Mouse (Mus musculus): Measurements from ENCODE around the gene Pm20d1. TPM values are rescaled to one million over a fixed set of nuclear protein-coding genes. Genes with fewer than 3 reads are reported as not detected.

Gene Pm20d1
- polyA plus RNA-seq, 1 experiment from 2014 or later, result 4.5 TPM

DNA sequence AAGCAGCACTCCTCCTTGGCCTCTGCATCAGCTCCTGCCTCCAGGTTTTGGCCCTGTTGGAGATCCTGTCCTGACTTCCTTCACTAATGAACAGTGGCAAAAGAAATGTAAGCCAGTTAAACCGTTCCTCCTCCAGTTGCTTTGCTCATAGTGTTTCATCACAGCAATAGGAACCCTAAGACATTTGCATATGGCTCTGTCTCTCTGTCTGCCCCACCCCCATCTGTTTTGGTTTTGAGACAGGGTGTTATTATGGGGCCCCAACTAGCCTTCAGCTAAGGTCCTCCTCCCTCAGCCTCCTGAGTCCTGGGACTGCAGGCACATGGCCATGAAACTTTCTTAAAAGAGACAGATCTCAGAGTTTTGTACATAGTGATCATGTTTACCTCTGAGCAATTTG is 2.8 kb downstream of the Pm20d1 start:
- no peak overlapping the region for H3K9ac ChIP-seq
- H3K4me1 ChIP-seq (replicated peaks), result no peaks in the 10 kb centered on the region
- 47% methylated on average over 1 of the region's 1 CpGs for WGBS (ENCODE audit: insufficient replicate concordance)
- no peaks in the 10 kb centered on the region for H3K36me3 ChIP-seq (replicated peaks)
- no peak overlapping the region for H3K27ac ChIP-seq (replicated peaks)
- peaks cover 30% of the 10 kb centered on the region for H3K27me3 ChIP-seq
- no peaks in the 10 kb centered on the region for H3K9me3 ChIP-seq (replicated peaks)
- no peak for ATAC-seq (ENCODE audit: insufficient read depth)
- no peak overlapping the region for H3K4me2 ChIP-seq
- no peak overlapping the region for H3K4me3 ChIP-seq (replicated peaks)

DNA sequence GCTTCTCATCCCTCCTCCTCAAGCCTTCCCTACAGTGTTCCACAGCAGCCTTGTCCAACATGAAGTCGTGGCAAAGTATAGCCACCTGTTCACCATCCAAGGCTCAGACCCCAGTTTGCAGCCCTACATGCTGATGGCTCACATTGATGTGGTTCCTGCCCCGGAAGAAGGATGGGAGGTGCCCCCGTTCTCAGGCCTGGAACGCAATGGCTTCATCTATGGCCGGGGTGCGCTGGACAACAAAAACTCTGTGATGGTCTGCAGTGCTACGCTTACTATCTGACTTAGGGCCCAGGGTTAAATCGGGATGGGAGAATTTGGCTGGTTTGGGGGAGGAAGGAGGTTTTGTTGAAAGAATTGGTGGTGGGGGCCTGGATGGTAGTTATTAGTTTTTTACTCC is 3.9 kb downstream of the Pm20d1 start:
- no peak for ATAC-seq (ENCODE audit: insufficient read depth)
- 74% methylated on average over 8 of the region's 8 CpGs for WGBS (ENCODE audit: insufficient replicate concordance)

DNA sequence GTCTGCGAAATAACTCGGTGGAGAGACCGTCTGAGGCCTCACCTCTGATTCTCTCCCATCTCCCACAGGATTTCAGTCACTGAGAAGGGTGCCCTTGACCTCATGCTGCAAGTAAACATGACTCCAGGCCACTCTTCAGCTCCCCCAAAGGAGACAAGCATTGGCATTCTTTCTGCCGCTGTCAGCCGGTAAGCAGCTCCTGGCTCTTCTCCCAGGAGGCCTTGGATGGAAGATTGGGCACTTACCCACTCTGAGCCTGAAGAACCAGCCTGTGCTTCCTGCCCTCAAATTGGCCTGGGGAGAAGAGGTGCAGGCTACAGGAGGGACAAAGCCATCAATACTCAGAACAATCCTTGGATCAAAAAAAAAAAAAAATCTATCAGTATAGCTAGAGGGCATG is 5.5 kb downstream of the Pm20d1 start:
- no peaks in the 10 kb centered on the region for H3K4me1 ChIP-seq (replicated peaks)
- no peak for ATAC-seq (ENCODE audit: insufficient read depth)
- peaks cover 13% of the 10 kb centered on the region for H3K27me3 ChIP-seq
- H3K9ac ChIP-seq, result no peak overlapping the region
- WGBS (ENCODE audit: insufficient replicate concordance), result 60% methylated on average over 5 of the region's 5 CpGs
- H3K27ac ChIP-seq (replicated peaks), result no peak overlapping the region
- H3K4me2 ChIP-seq, result no peak overlapping the region
- no peak overlapping the region for H3K4me3 ChIP-seq (replicated peaks)
- H3K9me3 ChIP-seq (replicated peaks), result no peaks in the 10 kb centered on the region
- no peaks in the 10 kb centered on the region for H3K36me3 ChIP-seq (replicated peaks)

More for the DNA sequence above, 3.9 kb downstream of the Pm20d1 start:
- peaks cover 29% of the 10 kb centered on the region for H3K27me3 ChIP-seq
- no peak overlapping the region for H3K9ac ChIP-seq
- no peak overlapping the region for H3K27ac ChIP-seq (replicated peaks)
- H3K4me1 ChIP-seq (replicated peaks), result no peaks in the 10 kb centered on the region
- no peaks in the 10 kb centered on the region for H3K36me3 ChIP-seq (replicated peaks)
- no peaks in the 10 kb centered on the region for H3K9me3 ChIP-seq (replicated peaks)
- H3K4me2 ChIP-seq, result no peak overlapping the region
- no peak overlapping the region for H3K4me3 ChIP-seq (replicated peaks)

DNA sequence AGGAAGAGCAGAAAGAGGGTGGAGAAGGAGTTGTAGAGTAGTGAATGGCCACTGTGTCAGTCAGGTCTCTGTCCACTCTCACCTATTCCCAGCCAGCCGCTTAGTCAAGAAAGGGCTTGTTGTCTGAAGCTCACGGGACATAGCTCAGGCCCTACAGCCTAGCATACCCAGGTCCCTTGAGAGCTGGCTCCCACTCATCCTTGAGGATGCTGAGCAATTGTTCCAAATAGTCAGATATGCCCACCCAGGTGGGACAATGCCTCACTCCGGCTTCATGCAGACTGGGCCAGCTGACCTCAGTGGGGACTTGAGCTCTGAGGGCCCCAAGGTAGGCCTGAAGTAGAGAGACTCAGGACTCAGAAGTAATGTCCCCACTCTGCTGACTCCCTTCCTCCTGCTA is 7.0 kb downstream of the Pm20d1 start:
- no peak overlapping the region for H3K4me3 ChIP-seq (replicated peaks)
- H3K9me3 ChIP-seq (replicated peaks), result no peaks in the 10 kb centered on the region
- no peaks in the 10 kb centered on the region for H3K27me3 ChIP-seq
- no peaks in the 10 kb centered on the region for H3K4me1 ChIP-seq (replicated peaks)
- no peak overlapping the region for H3K27ac ChIP-seq (replicated peaks)
- H3K4me2 ChIP-seq, result no peak overlapping the region
- H3K9ac ChIP-seq, result no peak overlapping the region
- 65% methylated on average over 3 of the region's 3 CpGs for WGBS (ENCODE audit: insufficient replicate concordance)
- H3K36me3 ChIP-seq (replicated peaks), result no peaks in the 10 kb centered on the region
- ATAC-seq (ENCODE audit: insufficient read depth), result no peak

DNA sequence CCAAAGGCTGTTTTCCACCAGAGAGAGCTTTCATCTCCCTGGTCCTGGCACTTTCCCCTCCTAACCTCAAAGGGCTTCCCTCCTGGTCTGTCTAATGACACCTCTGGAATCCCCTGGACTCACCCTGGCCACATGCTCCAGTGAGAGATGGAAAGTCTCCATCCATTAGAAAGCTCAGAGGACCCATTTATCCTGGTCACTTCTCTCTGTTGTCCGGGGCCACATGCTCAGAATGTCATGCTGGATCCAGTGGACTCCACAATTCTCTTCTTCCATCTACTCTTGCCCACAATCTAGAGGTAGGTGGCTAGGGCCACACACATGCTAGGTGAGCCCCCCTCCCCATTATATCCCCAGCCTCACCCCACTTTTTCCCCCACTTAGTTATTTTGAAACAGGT is 11.8 kb downstream of the Pm20d1 start:
- no peaks in the 10 kb centered on the region for H3K4me1 ChIP-seq (replicated peaks)
- 66% methylated on average over 1 of the region's 1 CpGs for WGBS (ENCODE audit: insufficient replicate concordance)

DNA sequence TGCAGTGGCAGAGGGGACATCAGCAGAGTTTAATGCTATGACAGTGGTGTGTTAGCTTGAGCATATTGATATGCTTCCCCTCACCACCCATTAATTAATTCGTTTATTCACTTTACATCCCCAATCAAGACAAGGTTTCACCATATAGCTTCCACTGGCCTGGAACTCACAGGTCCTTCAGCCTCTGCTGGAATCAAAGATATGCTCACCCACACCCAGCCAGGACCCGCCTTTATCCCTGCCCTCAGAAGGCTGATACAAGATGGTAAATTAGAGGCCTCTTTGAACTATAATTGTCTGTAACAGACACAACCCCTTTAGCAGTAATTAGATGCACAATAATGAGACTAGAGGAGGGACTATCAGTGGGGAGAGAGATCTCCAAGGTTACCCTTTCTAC is 12.5 kb downstream of the Pm20d1 start:
- no peak overlapping the region for H3K9ac ChIP-seq
- no peak overlapping the region for H3K4me3 ChIP-seq (replicated peaks)
- no peak overlapping the region for H3K4me2 ChIP-seq
- no peaks in the 10 kb centered on the region for H3K27me3 ChIP-seq
- no peaks in the 10 kb centered on the region for H3K9me3 ChIP-seq (replicated peaks)
- no peaks in the 10 kb centered on the region for H3K4me1 ChIP-seq (replicated peaks)
- H3K36me3 ChIP-seq (replicated peaks), result no peaks in the 10 kb centered on the region
- no peak overlapping the region for H3K27ac ChIP-seq (replicated peaks)
- WGBS (ENCODE audit: insufficient replicate concordance), result 36% methylated on average over 2 of the region's 2 CpGs
- ATAC-seq (ENCODE audit: insufficient read depth), result no peak

More for the DNA sequence above, 11.8 kb downstream of the Pm20d1 start:
- Histone ChIP-seq H3K9me3 (replicated peaks) (no peaks in the 10 kb centered on the region), H3K4me3 (replicated peaks) (no peak overlapping the region), H3K27ac (replicated peaks) (no peak overlapping the region), H3K9ac (no peak overlapping the region), H3K4me2 (no peak overlapping the region), H3K36me3 (replicated peaks) (no peaks in the 10 kb centered on the region), H3K27me3 (no peaks in the 10 kb centered on the region)
- ATAC-seq (ENCODE audit: insufficient read depth), result no peak

DNA sequence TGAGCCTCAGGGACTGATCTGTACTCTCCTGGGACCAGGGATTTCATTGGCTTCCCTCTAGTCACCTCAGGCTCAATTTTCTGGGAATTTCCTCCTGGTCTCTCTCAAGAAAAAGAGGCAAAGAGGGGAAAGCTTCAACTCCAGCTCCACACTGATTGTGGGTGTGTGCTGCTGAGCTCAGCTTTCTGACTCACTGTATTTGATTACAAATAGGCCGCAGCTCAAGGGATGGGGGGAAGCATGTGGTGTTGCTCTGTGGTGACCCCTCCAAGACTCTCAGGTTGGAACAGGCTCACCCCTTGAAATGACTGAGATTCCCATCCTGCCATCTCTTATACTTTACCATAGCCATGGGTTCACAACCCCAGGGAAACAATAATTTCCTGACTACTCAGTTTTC is 14.2 kb downstream of the Pm20d1 start:
- Histone ChIP-seq H3K4me3 (replicated peaks) (no peak overlapping the region), H3K27ac (replicated peaks) (no peak overlapping the region), H3K4me2 (no peak overlapping the region), H3K9ac (no peak overlapping the region), H3K36me3 (replicated peaks) (no peaks in the 10 kb centered on the region), H3K9me3 (replicated peaks) (no peaks in the 10 kb centered on the region), H3K27me3 (no peaks in the 10 kb centered on the region), H3K4me1 (replicated peaks) (no peaks in the 10 kb centered on the region)
- no peak for ATAC-seq (ENCODE audit: insufficient read depth)
- 71% methylated on average over 1 of the region's 1 CpGs for WGBS (ENCODE audit: insufficient replicate concordance)

DNA sequence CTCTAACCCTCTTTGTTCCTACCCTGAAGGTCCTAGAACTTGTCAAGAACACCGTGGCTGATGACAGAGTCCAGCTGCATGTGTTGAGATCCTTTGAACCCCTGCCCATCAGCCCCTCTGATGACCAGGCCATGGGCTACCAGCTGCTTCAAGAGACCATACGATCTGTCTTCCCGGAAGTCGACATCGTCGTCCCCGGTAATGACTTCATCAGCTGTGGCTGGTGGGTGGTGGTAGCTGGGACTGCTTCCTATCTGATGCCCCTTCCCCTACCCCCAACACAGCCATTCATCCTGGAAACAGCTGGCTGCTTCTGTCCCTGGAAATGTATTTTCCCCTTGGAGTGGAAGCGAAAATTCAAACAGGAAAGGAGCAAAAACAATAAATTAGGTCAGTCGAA is 14.8 kb downstream of the Pm20d1 start:
- 59% methylated on average over 9 of the region's 9 CpGs for WGBS (ENCODE audit: insufficient replicate concordance)

DNA sequence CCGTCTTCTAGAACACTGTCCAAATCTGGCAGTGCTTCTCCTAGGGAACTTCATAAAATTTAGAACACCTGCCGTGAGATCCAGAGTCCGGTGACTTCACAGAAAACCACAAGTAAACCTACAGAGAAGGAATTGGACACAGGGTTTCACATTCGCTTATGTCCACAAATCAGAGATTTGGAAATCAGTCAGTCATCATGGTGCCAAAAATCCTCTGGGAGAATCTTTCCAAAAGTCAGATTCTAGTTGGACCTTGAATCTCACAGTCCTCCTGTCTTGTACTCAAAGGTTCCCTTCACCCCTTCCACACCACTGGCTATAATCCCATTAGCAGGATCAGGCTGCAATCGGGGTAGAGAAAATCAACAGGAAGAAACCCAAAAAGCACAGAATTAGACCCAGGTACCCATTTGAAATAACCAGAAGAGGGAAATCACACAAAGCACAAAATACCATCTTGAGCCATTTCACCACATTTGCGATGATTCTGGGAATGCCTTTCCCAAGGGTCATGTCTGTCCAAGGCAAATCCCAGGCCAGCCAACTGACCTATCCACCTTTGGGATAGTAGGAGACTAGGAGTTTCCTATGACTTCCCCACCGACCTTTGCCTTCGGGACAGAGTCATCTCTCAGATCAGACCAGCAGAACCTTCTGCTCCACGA is 15.6 kb downstream of the Pm20d1 start:
- H3K4me3 ChIP-seq (replicated peaks), result no peak overlapping the region
- H3K36me3 ChIP-seq (replicated peaks), result no peaks in the 10 kb centered on the region
- no peak for ATAC-seq (ENCODE audit: insufficient read depth)
- no peak overlapping the region for H3K27ac ChIP-seq (replicated peaks)
- H3K4me1 ChIP-seq (replicated peaks), result no peaks in the 10 kb centered on the region
- WGBS (ENCODE audit: insufficient replicate concordance), result 64% methylated on average over 9 of the region's 9 CpGs
- no peak overlapping the region for H3K9ac ChIP-seq
- H3K27me3 ChIP-seq, result 0 out of 2 replicates have a peak, but pooled peaks cover 3% of the 10 kb centered on the region
- no peaks in the 10 kb centered on the region for H3K9me3 ChIP-seq (replicated peaks)
- no peak overlapping the region for H3K4me2 ChIP-seq

More for the DNA sequence above, 14.8 kb downstream of the Pm20d1 start:
- Histone ChIP-seq H3K9ac (no peak overlapping the region), H3K27me3 (0 out of 2 replicates have a peak, but pooled peaks cover 3% of the 10 kb centered on the region), H3K4me3 (replicated peaks) (no peak overlapping the region), H3K4me1 (replicated peaks) (no peaks in the 10 kb centered on the region), H3K36me3 (replicated peaks) (no peaks in the 10 kb centered on the region), H3K27ac (replicated peaks) (no peak overlapping the region), H3K4me2 (no peak overlapping the region), H3K9me3 (replicated peaks) (no peaks in the 10 kb centered on the region)
- ATAC-seq (ENCODE audit: insufficient read depth), result no peak

DNA sequence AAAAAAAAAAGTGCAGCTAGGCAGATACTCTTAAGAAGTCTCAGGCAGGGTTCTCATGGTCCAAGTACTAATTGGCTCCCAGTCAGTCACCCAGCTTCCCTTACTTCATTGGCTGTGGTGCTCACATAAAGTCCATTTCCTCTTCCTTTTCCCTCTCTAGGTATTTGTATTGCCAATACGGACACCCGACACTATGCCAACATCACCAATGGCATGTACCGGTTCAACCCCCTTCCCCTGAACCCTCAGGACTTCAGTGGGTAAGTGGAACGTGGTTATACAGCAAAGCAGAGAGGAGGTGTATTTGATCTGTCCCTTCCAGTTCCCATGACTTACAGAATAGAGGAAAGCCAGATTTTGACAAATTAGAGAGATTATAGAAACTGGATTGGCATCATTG is 16.6 kb downstream of the Pm20d1 start:
- H3K27me3 ChIP-seq, result 0 out of 2 replicates have a peak, but pooled peaks cover 5% of the 10 kb centered on the region
- no peak overlapping the region for H3K4me3 ChIP-seq (replicated peaks)
- H3K9ac ChIP-seq, result no peak overlapping the region
- H3K36me3 ChIP-seq (replicated peaks), result no peaks in the 10 kb centered on the region
- no peaks in the 10 kb centered on the region for H3K9me3 ChIP-seq (replicated peaks)
- no peaks in the 10 kb centered on the region for H3K4me1 ChIP-seq (replicated peaks)
- no peak overlapping the region for H3K27ac ChIP-seq (replicated peaks)
- H3K4me2 ChIP-seq, result no peak overlapping the region
- WGBS (ENCODE audit: insufficient replicate concordance), result 67% methylated on average over 4 of the region's 4 CpGs
- ATAC-seq (ENCODE audit: insufficient read depth), result no peak

DNA sequence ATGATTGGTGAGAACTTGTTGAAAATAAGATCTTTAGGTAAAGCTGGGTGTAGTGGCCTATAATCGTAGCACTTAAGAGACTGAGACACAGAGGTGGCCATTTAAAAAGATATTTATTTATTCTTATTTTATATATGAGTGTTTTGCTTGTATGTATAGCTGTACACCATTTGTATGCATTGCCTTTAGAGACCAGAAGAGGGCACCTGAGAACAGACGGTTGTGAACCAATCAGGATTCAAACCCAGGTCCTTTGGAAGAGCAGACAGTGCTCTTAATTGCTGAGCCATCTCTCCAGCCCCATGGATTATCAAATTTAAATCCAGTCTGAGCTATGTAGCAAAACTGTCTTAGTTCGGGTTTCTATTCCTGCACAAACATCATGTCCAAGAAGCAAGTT is 17.0 kb downstream of the Pm20d1 start:
- no peak for ATAC-seq (ENCODE audit: insufficient read depth)
- no peaks in the 10 kb centered on the region for H3K4me1 ChIP-seq (replicated peaks)
- H3K9me3 ChIP-seq (replicated peaks), result no peaks in the 10 kb centered on the region
- no peaks in the 10 kb centered on the region for H3K36me3 ChIP-seq (replicated peaks)
- H3K4me3 ChIP-seq (replicated peaks), result no peak overlapping the region
- 45% methylated on average over 3 of the region's 3 CpGs for WGBS (ENCODE audit: insufficient replicate concordance)
- H3K27ac ChIP-seq (replicated peaks), result no peak overlapping the region
- no peak overlapping the region for H3K9ac ChIP-seq
- H3K27me3 ChIP-seq, result 0 out of 2 replicates have a peak, but pooled peaks cover 5% of the 10 kb centered on the region
- H3K4me2 ChIP-seq, result no peak overlapping the region

DNA sequence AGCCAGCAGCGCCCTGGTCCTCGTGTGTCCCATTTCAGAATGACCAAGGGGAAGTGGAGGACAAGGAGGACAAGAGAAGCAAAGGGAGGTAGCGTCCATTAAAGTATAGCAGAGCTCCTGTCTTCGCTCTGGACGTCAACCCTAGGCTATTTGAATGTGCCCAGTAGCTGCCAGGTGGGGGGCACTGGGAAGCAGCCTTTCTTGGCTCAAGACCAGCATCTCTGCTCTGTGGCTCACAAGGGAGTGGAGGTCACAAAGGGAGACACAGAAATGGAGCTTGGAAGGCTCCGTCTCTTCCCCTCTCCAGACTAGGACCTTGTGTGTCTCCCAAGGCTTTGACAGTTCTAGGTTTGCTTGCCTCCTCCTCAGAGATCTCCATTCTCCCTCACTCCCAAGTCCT is 19.7 kb downstream of the Pm20d1 start:
- Histone ChIP-seq H3K4me1 (replicated peaks) (no peaks in the 10 kb centered on the region), H3K4me2 (no peak overlapping the region), H3K27me3 (0 out of 2 replicates have a peak, but pooled peaks cover 5% of the 10 kb centered on the region), H3K9ac (no peak overlapping the region), H3K27ac (replicated peaks) (no peak overlapping the region), H3K9me3 (replicated peaks) (no peaks in the 10 kb centered on the region), H3K36me3 (replicated peaks) (no peaks in the 10 kb centered on the region), H3K4me3 (replicated peaks) (no peak overlapping the region)
- no peak for ATAC-seq (ENCODE audit: insufficient read depth)
- 66% methylated on average over 6 of the region's 6 CpGs for WGBS (ENCODE audit: insufficient replicate concordance)
